Mouse (Mus musculus): ENCODE results near the gene Plcb1.

DNA sequence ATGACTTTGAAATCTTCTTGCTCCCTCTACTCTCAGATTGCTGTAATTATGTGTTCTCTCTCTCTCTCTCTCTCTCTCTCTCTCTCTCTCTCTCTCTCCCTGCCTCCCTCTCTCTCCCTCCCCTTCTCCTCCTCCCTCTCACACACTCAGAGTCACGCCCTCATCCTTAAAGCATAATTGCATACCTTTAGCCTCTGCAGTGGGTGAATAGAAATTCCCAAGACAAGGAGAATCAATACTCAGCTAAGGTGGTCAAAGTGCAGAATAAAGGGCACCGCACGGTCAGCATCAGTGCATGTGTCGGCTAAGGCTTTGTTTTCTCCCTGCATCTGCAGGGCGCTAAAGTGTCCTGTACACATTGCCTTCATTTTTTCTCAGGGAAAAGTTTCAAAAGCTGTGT lies 243.4 kb downstream of the Plcb1 start:
- TF ChIP-seq GATA1 (IDR thresholded peaks at IDR 0.05; ENCODE audit: borderline replicate concordance, low read length) (no peak), FLI1 (IDR thresholded peaks at IDR 0.05; ENCODE audit: low read length) (no peak)

Data from megakaryocyte, embryonic 14.5 days (primary cell).